Mouse (Mus musculus) megakaryocyte, embryonic 14.5 days (primary cell): ENCODE data around the gene Pced1a.

Source experiments
- FLI1 ChIP-seq: IDR thresholded peaks from 2 replicates; pipeline ENCODE4 v1.6.1; 2012; ENCODE audit warnings: low read length, inconsistent platforms, mixed read lengths
- GATA1 ChIP-seq: IDR thresholded peaks from 3 replicates; pipeline ENCODE4 v1.6.1; 2012; ENCODE audit warnings: mixed read lengths, low read length, inconsistent platforms, borderline replicate concordance

DNA sequence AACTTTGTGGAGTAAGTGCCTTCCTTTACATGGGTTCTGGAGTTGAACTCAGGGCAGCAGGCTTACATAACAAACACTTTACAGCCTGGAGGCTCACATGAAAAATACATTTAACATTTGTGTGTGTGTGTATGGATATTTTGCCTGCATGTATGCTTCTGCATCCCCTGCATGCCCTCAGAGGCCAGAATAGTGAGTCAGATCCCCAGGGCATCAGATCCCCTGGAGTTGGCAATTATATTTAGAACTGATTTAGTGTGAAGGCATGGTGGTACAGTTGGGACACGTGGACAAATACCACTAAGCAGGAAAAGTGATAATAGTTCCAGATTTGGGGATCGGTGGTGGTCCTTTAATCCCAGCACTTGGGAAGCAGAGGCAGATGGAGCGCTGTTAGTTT, 35.1 kb upstream of the Pced1a start:
- TF ChIP-seq GATA1 (no peak), FLI1 (no peak)
